Mouse (Mus musculus) liver, embryonic 14.5 days (tissue): ENCODE measurements at regions not wholly inside any gene's neighbourhood (a gene's known extent, or its start where the extent isn't known, plus 50 kb on each side); places are given as distances from the start of the nearest gene placed in this dataset.

Experiments
- ATAC-seq: fragments of 200-750 bp; cut with Nextera tagmentation; 2 replicates; pipeline ENCODE4 v1.8.0; 2017; ENCODE audit warnings: moderate number of reproducible peaks, mild to moderate bottlenecking, moderate library complexity; ENCODE audit not compliant: insufficient read depth
- DNase-seq, 3 experiments: peaks; one replicate each; pipeline ENCODE4 v3.0.0-alpha.2; 2012 to 2013; ENCODE audit warnings: low read depth in 3 of 3, low spot score in 3 of 3
- H3K27ac ChIP-seq: fragments of 300-500 bp; sonication (generic); 2 replicates; pipeline ENCODE4 v1.5.1; 2014; ENCODE audit warnings: moderate library complexity, mild to moderate bottlenecking, control low read depth, inconsistent platforms
- H3K27me3 ChIP-seq: fragments of 300-500 bp; sonication (generic); 2 replicates; pipeline ENCODE4 v1.6.1; 2014; ENCODE audit warnings: mild to moderate bottlenecking, low read length, moderate library complexity; ENCODE audit not compliant: control insufficient read depth, insufficient read depth
- H3K36me3 ChIP-seq: fragments of 300-500 bp; sonication (generic); replicated peaks from 2 replicates; pipeline ENCODE4 v1.6.1; 2014; ENCODE audit warnings: low read depth; ENCODE audit not compliant: control insufficient read depth, insufficient read depth
- H3K4me1 ChIP-seq, 2 experiments: fragments of 200-500 bp in 1 of 2; fragments of 300-500 bp in 1 of 2; sonication (generic) in 1 of 2; replicated peaks; 2 replicates each; pipeline ENCODE4 v1.6.1; 2012 to 2014; ENCODE audit warnings: antibody characterized with exemption in 1 of 2, inconsistent platforms in 1 of 2, low read length in 1 of 2; ENCODE audit not compliant: control insufficient read depth in 2 of 2, insufficient read depth in 2 of 2
- H3K4me2 ChIP-seq: fragments of 300-500 bp; sonication (generic); 2 replicates; pipeline ENCODE4 v1.6.1; 2014; ENCODE audit warnings: low read depth, mild to moderate bottlenecking, control low read depth, moderate library complexity
- H3K4me3 ChIP-seq, 2 experiments: fragments of 200-500 bp in 1 of 2; fragments of 300-500 bp in 1 of 2; sonication (generic) in 1 of 2; 2 replicates each; pipeline ENCODE4 v1.5.1; 2012 to 2014; ENCODE audit warnings: low read depth in 2 of 2, low read length in 2 of 2, mild to moderate bottlenecking in 2 of 2, control low read depth in 1 of 2, inconsistent platforms in 1 of 2, moderate library complexity in 1 of 2; ENCODE audit not compliant: insufficient read depth in 1 of 2
- H3K9ac ChIP-seq: fragments of 300-500 bp; sonication (generic); replicated peaks from 2 replicates; pipeline ENCODE4 v1.6.1; 2014; ENCODE audit warnings: mild to moderate bottlenecking, control low read depth, moderate library complexity
- H3K9me3 ChIP-seq: fragments of 300-500 bp; sonication (generic); 2 replicates; pipeline ENCODE4 v1.6.1; 2016; ENCODE audit warnings: low read length, mixed read lengths; ENCODE audit not compliant: control insufficient read depth
- CTCF ChIP-seq: IDR thresholded peaks from 2 replicates; pipeline ENCODE4 v1.5.1; 2016; ENCODE audit warnings: antibody characterized with exemption, low read depth, control low read depth
- EP300 ChIP-seq: IDR thresholded peaks from 2 replicates; pipeline ENCODE4 v1.6.1; 2016; ENCODE audit warnings: antibody characterized with exemption, low read depth
- WGBS: fragments of 180-500 bp; shearing (Covaris S2); extraction: QIAGEN DNeasy Blood & Tissue Kit; methylation state at CpG from one replicate; pipeline ENCODE4 v1.1.7; 2014; ENCODE audit not compliant: insufficient replicate concordance; 5-methylcytosine and 5-hydroxymethylcytosine counted together

DNA sequence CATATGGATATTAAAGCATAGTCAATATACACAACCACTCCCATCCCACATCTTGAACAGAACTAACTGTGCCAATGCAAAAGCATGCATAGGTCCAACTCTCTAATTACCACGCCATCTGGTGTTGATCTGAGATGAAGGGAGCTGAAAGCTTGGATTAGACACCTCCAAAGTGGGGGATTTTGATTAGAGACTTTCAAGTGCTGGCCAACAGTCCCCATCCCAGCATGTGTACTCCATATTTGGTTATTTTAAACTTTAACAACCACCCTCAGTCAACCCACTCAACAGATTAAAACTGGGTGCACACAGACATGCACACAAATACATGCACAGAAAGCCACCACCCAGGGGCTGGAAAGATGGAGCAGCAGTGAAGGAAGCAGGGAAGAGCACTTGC, 366.9 kb upstream of the Intu start:
- WGBS, result 38% methylated on average over 1 of the region's 1 CpGs
- no peak for TF ChIP-seq EP300
- no peak for TF ChIP-seq CTCF
- no peak overlapping the region for H3K9ac ChIP-seq
- no peaks in the 10 kb centered on the region for H3K27me3 ChIP-seq
- DNase-seq (no peak), ATAC-seq (no peak)
- no peaks in the 10 kb centered on the region for H3K36me3 ChIP-seq
- H3K4me1 ChIP-seq, result no peaks in the 10 kb centered on the region
- H3K27ac ChIP-seq, result no peak overlapping the region
- H3K4me3 ChIP-seq, result no peak overlapping the region
- no peak overlapping the region for H3K4me2 ChIP-seq
- no peaks in the 10 kb centered on the region for H3K9me3 ChIP-seq

DNA sequence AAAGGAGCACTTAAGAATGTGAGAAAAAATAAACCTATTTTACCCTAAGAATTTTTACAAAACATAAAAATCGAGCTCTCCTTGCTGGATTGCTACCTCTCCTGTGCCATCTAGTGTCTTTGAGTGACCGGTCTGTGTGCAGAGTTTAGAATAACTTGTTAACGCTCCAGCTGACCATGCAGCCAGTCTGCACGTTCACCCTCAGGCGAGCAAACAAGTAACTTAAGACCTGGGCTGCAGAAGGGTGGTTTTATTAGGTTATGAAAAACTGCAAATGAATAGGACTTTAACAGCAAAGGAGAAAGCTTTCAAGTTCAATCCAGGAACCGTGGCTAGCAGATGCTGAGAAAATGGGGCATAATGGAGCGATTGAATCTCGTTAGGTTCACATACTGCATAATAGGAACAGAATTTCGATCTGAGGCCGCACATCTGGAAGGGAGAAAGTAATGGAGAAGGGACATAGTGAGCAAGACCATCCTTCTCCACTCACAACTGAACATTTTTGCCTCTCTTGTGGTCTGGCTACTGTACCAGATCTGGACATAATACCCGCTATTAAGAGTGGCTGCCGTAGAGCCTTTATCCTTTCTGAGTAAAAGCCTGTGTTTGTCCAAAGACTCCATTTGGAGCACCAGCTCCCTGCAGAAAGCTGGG, 363.0 kb upstream of the Intu start:
- Histone ChIP-seq H3K36me3 (no peaks in the 10 kb centered on the region), H3K27me3 (no peaks in the 10 kb centered on the region), H3K27ac (no peak overlapping the region), H3K4me1 (no peaks in the 10 kb centered on the region), H3K9me3 (no peaks in the 10 kb centered on the region), H3K4me3 (no peak overlapping the region), H3K4me2 (no peak overlapping the region), H3K9ac (no peak overlapping the region)
- WGBS, result 70% methylated on average over 12 of the region's 12 CpGs
- ATAC-seq (no peak), DNase-seq (no peak)
- TF ChIP-seq CTCF (no peak), EP300 (no peak)

DNA sequence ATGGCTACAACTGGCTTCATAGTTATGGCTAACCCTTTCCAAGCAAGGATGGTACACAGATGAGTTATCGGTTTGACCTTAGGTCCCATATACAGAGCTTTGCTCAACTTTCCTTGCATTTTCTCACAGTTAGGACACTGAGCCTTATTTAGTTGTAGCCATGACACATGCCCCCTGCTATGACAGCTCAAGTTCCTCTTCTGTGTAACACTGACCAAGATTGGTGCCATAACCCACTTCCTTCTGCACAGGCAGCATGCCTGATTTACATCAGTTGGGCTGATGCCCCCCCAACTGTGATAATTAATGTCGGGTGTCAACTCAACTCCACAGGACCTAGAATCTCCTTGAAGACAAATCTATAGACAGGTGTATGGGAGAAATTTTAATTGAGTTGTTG, 361.5 kb upstream of the Intu start:
- DNase-seq (no peak), ATAC-seq (no peak)
- Histone ChIP-seq H3K27me3 (no peaks in the 10 kb centered on the region), H3K4me3 (no peak overlapping the region), H3K4me2 (no peak overlapping the region), H3K36me3 (no peaks in the 10 kb centered on the region), H3K4me1 (no peaks in the 10 kb centered on the region), H3K27ac (no peak overlapping the region), H3K9ac (no peak overlapping the region), H3K9me3 (no peaks in the 10 kb centered on the region)
- no peak for TF ChIP-seq EP300
- TF ChIP-seq CTCF, result no peak
- WGBS, result 62% methylated on average over 2 of the region's 2 CpGs

DNA sequence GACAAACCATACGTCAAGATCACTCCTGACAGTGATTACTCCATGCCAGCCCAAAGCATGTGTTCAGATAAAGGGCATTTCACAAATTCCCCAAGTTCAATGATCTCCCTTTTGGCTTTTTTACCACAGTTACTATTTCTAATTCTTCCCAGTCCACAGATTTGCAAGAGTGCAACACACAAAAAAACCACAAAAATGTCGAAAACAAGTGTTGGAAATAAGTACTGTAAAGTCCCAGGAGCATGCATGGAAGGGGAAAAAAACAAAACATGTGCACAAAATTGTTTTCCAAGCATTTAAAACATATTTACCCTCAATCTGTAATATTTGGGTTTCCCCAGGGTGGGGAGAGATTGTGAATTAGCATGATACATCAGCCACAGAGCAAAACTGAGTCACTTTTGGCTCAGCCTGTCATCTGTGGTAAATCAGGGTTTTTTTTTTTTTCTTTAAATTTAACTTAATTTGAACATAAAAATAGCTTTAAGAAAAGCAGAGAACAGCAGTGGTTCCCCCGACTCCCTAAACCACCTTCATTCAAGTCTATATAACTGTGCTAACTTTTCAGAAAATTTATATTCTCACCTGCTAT, 351.3 kb upstream of the Intu start:
- Histone ChIP-seq H3K27ac (no peak overlapping the region), H3K4me1 (no peaks in the 10 kb centered on the region), H3K4me2 (no peak overlapping the region), H3K4me3 (no peak overlapping the region), H3K27me3 (no peaks in the 10 kb centered on the region), H3K36me3 (no peaks in the 10 kb centered on the region), H3K9ac (no peak overlapping the region), H3K9me3 (no peaks in the 10 kb centered on the region)
- DNase-seq (no peak), ATAC-seq (no peak)
- WGBS, result 37% methylated on average over 3 of the region's 3 CpGs
- no peak for TF ChIP-seq CTCF
- TF ChIP-seq EP300, result no peak

DNA sequence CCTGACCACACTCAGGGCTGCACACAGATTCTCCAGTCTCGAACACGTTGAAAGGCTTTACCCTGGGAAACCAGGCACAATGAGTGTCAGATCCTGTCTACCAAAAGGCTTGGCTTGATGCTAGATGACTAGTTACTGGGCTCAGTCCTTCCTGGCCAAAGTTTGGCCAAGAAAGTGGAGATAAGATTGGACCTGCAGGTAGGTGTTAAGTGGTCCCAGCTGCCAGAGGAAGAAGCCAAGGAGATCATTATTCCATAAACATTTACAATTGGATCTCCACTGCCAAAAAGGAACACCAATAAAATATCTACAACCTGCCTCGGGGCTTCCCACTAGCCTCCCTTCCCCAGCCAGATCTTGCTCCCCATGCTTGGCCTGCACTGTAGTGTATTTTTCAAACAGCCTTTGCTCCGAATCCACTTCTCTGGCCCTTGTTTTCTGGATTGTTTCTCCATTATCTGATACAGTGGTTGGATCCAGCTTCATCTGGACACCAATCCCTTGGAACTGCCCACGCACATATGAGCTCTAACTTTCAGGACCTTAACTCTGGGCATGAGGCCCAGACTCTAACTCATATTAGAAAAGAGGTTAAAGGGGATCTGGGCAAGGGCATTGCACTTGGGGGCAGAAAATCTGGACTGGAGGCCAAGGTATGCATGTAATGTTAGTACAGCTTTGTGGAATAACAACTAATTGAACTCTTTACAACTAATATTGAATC, 345.3 kb upstream of the Intu start:
- 41% methylated on average over 5 of the region's 5 CpGs for WGBS
- no peak overlapping the region for H3K4me2 ChIP-seq
- H3K9ac ChIP-seq, result no peak overlapping the region
- ATAC-seq, result no peak
- no peaks in the 10 kb centered on the region for H3K36me3 ChIP-seq
- H3K4me3 ChIP-seq, result no peak overlapping the region
- H3K4me1 ChIP-seq, result no peaks in the 10 kb centered on the region
- no peaks in the 10 kb centered on the region for H3K9me3 ChIP-seq
- H3K27me3 ChIP-seq, result no peaks in the 10 kb centered on the region
- TF ChIP-seq CTCF (no peak), EP300 (no peak)
- H3K27ac ChIP-seq, result no peak overlapping the region
- DNase-seq, result no peak
